Mouse (Mus musculus): ENCODE data around the gene Fstl1. TPM values are rescaled to one million over a fixed set of nuclear protein-coding genes. Genes with fewer than 3 reads are reported as not detected.

The Fstl1 gene
- total RNA-seq, 2 experiments from 2014 or later = 457 to 460 TPM

- no peak for DNase-seq
These were observed 48.3 kb downstream of the Fstl1 start for GRCm38 (mm10) chr16:37824778-37825505.

- no peak for DNase-seq
These were observed 49.6 kb downstream of the Fstl1 start for GRCm38 (mm10) chr16:37826286-37826685.

DNA sequence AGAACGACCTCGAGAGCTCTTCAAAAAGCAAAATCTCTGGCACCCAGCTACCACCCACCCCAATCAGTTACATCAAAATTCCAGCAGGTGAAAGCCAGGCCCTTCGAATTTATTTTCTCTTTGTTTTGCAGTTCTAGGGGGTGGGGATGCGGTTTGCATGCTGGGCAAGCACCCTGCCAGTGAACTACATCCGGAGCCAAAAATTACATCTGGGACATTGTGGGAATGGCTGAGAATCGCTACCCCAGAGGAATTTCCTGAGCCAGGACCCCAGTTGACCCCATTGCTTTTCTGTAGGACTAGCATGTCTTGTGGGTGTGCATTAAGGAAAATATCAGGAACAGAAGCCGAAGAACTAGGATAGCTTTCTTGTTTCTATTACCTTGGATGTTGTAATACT lies 54.4 kb downstream of the Fstl1 start:
- no peak for DNase-seq

- DNase-seq = no peak
These were observed 60.9 kb downstream of the Fstl1 start for GRCm38 (mm10) chr16:37837571-37837970.

DNA sequence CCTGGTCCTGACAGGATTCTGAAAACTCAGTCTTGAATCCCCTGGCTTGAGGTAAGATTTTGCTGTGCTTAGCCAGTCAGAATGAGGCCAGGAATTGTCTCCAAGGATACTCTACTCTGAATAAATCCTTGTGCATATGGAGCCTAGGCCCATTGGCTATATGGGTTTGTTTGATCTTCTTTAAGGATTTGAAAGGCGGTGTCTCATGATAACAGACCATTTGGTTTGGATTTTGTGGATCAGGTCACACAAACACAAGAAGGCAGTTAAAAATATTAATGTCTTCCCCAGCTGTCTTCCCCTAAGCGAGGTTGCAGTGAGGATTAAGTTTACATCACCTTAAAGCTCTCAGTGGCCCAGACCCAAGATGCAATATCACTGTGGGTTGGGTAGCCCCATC lies 65.8 kb downstream of the Fstl1 start:
- DNase-seq = no peak

DNA sequence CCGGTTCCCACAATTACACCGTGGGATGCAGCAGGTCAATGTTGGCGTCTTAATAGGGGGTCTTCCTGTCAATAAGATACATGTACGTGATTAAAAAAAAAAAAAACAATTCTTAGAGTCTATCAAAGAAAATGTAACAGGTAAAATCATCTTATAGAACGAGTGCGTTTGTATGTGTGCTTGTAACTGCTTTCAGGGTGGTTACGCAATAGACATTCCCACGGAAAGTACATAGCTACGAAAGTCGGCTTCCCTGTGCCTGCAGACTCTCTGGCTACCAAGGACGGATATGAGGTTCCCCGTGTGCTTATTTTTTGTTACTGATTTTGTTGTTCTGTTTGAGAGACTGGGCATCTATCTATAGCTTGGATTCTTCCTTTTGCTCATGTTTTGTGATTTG lies 67.1 kb downstream of the Fstl1 start:
- DNase-seq = no peak

GRCm38 (mm10) chr16:37845202-37845925 lies 68.7 kb downstream of the Fstl1 start:
- no peak for DNase-seq

DNA sequence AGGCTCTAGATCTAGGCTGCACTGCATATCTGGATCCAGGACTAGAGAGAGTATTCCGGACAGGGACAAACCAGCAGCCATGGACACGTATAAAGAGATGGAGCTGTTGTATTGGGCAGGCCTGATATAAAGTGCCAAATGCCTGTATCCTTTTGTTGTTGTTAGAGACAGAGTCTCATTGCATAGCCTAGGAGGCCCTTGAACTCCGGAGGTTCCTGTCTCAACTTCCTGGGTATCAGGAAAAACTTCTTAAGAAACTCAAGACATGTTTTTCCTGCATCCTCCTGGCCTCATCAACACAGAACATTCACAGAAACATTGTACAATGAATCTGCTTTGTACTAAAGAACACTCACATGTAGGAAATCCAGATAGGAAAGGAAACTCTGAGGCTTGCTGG lies 70.4 kb downstream of the Fstl1 start:
- no peak for DNase-seq

- peak; percentile 58 for DNase-seq
These were observed 74.7 kb downstream of the Fstl1 start for GRCm38 (mm10) chr16:37851366-37851765.

GRCm38 (mm10) chr16:37853279-37853678 lies 76.6 kb downstream of the Fstl1 start:
- DNase-seq = peak; percentile 29

- DNase-seq = no peak
These were observed 77.4 kb downstream of the Fstl1 start for GRCm38 (mm10) chr16:37854054-37854453.

DNA sequence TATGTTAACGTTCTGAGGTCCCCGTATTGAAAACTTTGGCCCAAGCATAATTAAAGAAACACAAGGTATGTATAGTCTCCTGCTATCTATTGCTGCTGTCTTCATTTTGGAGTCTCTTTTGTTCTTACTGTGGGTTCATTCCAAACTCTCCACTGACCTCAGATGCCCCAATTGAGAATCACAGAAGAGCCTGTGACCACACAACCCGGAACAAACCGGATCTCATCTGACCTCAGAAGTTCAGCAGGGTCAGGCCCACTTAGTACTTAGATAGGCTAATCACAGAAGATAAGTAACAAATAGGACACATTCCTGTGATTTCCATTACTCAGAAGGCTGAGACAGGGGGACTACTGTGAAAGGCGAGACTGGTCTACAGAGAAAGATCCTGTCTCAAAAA lies 77.9 kb downstream of the Fstl1 start:
- no peak for DNase-seq

DNA sequence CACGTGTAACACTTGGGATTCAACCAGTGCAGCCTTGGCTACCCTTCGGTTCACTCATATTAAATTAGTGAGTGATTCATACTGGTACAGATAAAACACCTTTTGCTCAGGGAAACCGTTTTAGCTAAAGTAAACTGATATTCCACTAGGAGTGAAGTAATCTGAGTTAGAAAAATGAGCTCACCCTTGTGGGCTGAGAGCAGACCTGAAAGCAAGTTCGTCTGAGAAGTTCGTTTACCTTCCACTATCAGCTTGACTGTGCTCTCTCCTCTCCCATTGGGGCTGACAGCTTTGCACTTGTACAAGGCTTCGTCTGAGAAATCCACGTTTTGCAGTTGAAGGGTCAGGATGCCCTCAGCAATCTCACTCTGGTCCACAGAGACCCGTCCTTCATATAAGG lies 78.9 kb downstream of the Fstl1 start:
- DNase-seq = no peak

- no peak for DNase-seq
These were observed 79.7 kb downstream of the Fstl1 start for GRCm38 (mm10) chr16:37856327-37856726.

GRCm38 (mm10) chr16:37857495-37857894 lies 80.8 kb downstream of the Fstl1 start:
- DNase-seq = no peak

DNA sequence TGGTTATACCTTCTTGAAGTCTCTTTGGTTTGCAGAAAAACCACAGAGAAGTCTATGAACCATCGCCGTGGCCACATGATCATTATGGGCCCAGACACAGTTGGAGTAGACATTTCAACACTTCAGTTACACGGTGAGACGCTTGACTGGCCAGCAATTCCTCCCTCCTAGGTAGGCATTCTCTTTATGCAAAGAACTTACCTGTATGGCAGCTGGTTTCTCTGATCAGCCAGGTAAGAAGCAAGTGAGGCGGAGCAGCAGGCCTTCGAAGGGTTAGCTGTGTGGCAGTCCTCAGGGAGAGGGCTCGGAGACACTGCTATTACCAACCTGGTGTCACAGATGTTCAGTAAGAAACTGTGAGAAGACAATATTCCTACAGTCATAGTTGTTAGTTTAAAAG lies 83.5 kb downstream of the Fstl1 start:
- DNase-seq = no peak

GRCm38 (mm10) chr16:37861029-37861428 lies 84.4 kb downstream of the Fstl1 start, which contains the start of gene Gm36028:
Gene Gm36028, minus strand, starts transcription at chr16:37861146.
- no peak for DNase-seq

- no peak for DNase-seq
These were observed 87.2 kb downstream of the Fstl1 start for GRCm38 (mm10) chr16:37863876-37864275.

- DNase-seq = no peak
These were observed 89.2 kb downstream of the Fstl1 start for GRCm38 (mm10) chr16:37865841-37866240.

DNA sequence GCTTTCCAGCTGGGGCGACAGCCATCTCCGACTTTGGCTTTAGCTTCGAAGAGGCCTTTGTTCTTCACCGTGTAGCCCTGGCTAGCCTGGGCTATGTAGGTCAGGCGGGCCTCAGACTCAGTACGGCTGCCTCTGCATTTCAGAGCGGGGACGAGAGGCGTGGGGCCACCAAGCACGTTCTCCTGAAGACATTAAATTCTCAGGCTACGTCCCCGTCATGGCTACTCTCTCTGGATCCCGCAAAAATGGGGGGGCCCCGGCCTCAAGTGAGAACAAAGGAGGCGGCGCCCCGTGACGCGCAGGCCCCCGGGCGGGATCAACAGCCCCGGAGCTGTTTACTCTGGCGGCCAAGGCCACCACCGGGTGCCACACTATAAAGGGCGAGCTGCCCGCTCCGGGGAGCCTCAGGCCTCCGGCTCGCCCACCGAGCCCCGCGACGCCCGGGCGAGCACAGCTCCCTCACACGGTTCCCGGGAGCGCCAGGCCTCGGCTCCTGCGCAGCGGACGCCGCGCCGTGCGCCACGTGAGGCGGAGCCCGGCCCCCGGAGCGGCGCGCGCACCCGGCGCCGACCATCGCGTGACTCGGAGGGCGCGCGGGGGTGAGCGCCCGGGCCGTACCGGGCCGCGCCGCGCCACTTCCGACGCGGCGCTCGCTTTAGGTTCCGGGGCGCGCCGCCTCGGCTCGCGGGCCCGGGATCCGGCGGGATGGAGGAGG lies 91.3 kb downstream of the Fstl1 start, which contains the start of gene Lrrc58:
Gene Lrrc58, plus strand, starts transcription at position 599 of the 715 bp plus-strand sequence.
- DNase-seq = peak; percentile 86

DNA sequence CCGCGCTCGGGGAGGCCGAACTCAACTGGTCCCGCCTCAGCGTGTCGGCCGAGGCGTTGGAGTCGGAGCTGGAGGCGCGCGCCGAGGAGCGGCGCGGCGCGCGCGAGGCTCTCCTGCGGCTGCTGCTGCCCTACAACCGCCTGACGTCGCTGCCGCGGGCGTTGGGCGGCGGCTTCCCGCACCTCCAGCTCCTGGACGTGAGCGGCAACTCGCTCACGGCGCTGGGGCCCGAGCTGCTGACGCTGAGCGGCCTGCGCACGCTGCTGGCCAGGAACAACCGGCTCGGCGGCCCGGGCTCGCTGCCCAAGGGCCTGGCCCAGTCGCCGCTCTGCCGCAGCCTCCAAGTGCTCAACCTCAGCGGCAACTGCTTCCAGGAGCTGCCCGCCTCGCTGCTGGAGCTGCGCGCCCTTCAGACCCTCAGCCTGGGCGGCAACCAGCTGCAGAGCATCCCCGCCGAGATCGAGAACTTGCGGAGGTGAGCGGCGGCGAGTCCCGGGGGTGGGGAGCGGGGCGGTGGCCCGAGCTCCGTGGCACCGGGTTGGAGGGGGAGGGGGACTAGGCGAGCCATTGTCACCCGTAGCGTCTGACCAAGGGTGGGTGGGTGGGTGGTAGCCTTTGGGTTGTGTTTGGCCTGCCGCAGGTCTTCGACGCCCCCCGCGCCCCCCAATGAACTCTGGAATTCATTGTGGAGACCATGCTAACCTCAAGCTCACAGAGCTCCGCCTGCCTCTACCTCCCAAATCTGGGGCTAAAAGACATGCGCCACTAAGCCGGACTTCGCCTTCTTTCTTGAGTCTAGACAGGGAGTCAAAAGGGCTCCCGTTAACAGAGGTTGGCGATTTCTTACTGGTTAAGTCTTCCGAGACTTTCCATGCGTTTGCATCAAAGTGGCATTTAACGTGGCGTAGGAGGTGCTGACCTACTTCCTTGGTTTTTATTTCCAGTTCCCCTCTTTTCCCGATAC lies 92.1 kb downstream of the Fstl1 start:
- peak; percentile 67 for DNase-seq

Measured in heart, postnatal 4 days (tissue).